Mouse (Mus musculus) ES-Bruce4 (cell line): ENCODE measurements at regions not wholly inside any gene's neighbourhood (a gene's known extent, or its start where the extent isn't known, plus 50 kb on each side); places are given as distances from the start of the nearest gene placed in this dataset.
A peak's percentile ranks its signal among the peaks of the same experiment; 100 is the strongest.
"Not testable (repeated sequence)": the region's sequence is repeated elsewhere in the genome, so short reads cannot be mapped to it uniquely, and the experiment has no call there.

Experiments
- H3K27ac ChIP-seq: 2 replicates; pipeline ENCODE4 v1.5.1; 2012; ENCODE audit warnings: low read length, inconsistent platforms; ENCODE audit not compliant: insufficient read depth
- H3K27me3 ChIP-seq: 2 replicates; pipeline ENCODE4 v1.6.1; 2012; ENCODE audit warnings: mild to moderate bottlenecking, low read length, inconsistent platforms; ENCODE audit not compliant: control insufficient read depth, poor library complexity, insufficient read depth, severe bottlenecking
- H3K36me3 ChIP-seq: 2 replicates; pipeline ENCODE4 v1.6.1; 2012; ENCODE audit warnings: inconsistent platforms, mild to moderate bottlenecking, low read length, moderate library complexity; ENCODE audit not compliant: control insufficient read depth, poor library complexity, insufficient read depth, severe bottlenecking
- H3K4me1 ChIP-seq: one replicate; pipeline ENCODE4 v1.8.1; 2011; ENCODE audit warnings: low read length; ENCODE audit not compliant: control insufficient read depth, insufficient read depth
- H3K4me3 ChIP-seq: 2 replicates; pipeline ENCODE4 v1.5.1; 2011; ENCODE audit warnings: low read depth, mild to moderate bottlenecking, low read length
- H3K9ac ChIP-seq: 2 replicates; pipeline ENCODE4 v1.6.1; 2012; ENCODE audit warnings: low read depth, mild to moderate bottlenecking, inconsistent platforms; ENCODE audit not compliant: poor library complexity, severe bottlenecking
- H3K9me3 ChIP-seq: replicated peaks from 2 replicates; pipeline ENCODE4 v1.6.1; 2012; ENCODE audit warnings: mild to moderate bottlenecking, low read length, inconsistent platforms; ENCODE audit not compliant: control insufficient read depth, poor library complexity, insufficient read depth, severe bottlenecking

GRCm38 (mm10) chr7:60622271-60623249 is 482.5 kb upstream of the Snrpn start:
- H3K9ac ChIP-seq, H3K36me3 ChIP-seq, H3K27ac ChIP-seq, H3K4me1 ChIP-seq, H3K27me3 ChIP-seq, H3K9me3 ChIP-seq: not testable (repeated sequence)
- peak overlapping the region; percentile 40 for H3K4me3 ChIP-seq

- not testable (repeated sequence) for H3K4me1 ChIP-seq, H3K36me3 ChIP-seq, H3K27ac ChIP-seq, H3K27me3 ChIP-seq, H3K9me3 ChIP-seq, H3K9ac ChIP-seq, H3K4me3 ChIP-seq
Measured at GRCm38 (mm10) chr7:60617070-60617674, 477.2 kb upstream of the Snrpn start.
